Mouse (Mus musculus): ENCODE data around the gene Ism2.
"Not testable (repeated sequence)": the region's sequence is repeated elsewhere in the genome, so short reads cannot be mapped to it uniquely, and the experiment has no call there.

Gene Ism2

GRCm38 (mm10) chr12:87299657-87300440 lies at the start of gene Ism2:
Gene Ism2 (minus strand): TSS chr12:87299705.
- no peak for DNase-seq (ENCODE audit: low spot score)

GRCm38 (mm10) chr12:87348029-87348428 lies 48.5 kb upstream of the Ism2 start:
- no peak for DNase-seq (ENCODE audit: low spot score)

- no peak for DNase-seq (ENCODE audit: low spot score)
Measured at GRCm38 (mm10) chr12:87347511-87347910, 48.0 kb upstream of the Ism2 start.

DNA sequence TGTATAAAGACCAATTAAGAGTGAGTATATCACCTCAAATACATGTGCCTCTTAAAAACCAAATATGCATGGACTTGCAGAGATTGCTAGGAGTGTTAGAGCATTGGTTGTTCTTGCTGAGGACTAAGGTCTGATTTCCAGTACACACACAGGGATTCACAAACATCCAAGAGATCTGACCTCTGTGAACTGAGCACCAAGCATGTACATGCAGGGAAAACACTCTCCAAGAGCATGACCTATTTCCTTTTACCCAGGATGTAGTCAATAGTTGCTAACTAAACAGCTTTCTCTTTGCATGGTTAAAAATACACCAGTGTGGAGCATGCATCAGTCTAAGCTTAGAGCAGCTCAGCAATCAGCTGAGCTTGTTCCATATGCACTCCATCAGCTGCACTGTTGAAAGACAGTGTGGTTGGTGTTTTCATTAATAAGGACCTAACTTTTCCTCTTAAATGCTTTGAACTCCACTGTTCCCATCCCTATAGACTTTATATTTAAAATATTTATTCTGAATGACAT lies 43.6 kb upstream of the Ism2 start:
- no peak for DNase-seq (ENCODE audit: low spot score)

- DNase-seq (ENCODE audit: low spot score) = no peak
Measured at GRCm38 (mm10) chr12:87338082-87338481, 38.6 kb upstream of the Ism2 start.

DNA sequence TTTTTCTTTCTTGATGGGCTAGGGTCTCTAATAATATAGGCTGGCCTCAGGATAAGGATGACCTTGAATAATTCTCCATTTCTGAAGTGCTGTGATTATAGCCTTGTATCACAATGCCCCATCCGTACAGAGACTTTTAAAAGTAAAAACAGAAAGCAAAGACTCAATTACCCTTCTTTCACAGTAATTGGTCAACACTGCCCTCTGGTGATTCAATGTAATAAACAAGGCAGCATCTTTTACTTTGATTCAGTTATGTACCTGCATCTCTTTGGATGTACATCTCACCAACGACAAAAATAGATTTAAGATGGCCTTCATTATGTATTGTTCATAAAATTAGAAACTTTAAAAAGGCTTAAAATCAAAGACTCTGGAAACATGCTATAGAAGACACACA lies 35.4 kb upstream of the Ism2 start:
- peak; percentile 25 for DNase-seq (ENCODE audit: low spot score)

DNA sequence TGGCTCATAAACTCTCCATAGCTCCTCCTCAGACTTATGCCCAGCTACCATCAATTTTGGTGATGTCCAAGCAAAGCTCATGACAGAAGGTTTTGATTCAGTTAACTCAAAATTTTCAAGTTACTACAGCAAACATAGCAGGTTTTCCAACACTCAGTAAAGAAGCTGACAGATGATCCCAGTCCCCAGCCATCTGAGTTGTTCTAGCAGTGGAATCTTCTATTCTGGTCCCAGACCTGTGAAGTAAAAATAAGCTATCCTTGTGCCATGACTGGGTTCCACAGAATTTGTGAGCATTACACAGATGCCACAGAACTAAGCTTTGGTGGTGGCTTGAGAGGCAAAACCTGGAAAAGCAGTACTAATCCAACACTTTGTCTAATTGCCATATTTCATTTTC lies 34.3 kb upstream of the Ism2 start:
- DNase-seq (ENCODE audit: low spot score) = no peak

- DNase-seq (ENCODE audit: low spot score) = no peak
Measured at GRCm38 (mm10) chr12:87332511-87332910, 33.0 kb upstream of the Ism2 start.

DNA sequence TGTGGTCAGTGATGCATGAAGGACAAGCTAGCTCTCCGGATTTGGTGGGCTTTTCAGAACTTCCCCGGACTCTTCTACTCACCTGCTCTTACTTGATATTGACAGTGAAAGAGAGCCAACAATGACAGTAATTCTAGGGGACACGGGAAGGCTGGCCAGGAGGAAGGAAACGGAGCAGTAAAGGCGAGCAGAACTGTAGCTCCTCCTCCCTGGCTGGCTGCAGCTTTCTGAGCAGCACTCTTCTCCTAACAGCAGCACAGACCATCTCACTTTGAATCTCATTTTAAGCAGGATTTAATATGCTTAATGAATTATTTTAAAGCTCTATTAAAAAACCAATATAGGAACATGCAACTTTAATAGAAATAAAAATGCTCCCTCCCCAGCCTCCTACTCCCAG lies 32.4 kb upstream of the Ism2 start:
- DNase-seq (ENCODE audit: low spot score) = no peak

- no peak for DNase-seq (ENCODE audit: low spot score)
Measured at GRCm38 (mm10) chr12:87331053-87331456, 31.6 kb upstream of the Ism2 start.

- no peak for DNase-seq (ENCODE audit: low spot score)
Measured at GRCm38 (mm10) chr12:87330213-87330612, 30.7 kb upstream of the Ism2 start.

DNA sequence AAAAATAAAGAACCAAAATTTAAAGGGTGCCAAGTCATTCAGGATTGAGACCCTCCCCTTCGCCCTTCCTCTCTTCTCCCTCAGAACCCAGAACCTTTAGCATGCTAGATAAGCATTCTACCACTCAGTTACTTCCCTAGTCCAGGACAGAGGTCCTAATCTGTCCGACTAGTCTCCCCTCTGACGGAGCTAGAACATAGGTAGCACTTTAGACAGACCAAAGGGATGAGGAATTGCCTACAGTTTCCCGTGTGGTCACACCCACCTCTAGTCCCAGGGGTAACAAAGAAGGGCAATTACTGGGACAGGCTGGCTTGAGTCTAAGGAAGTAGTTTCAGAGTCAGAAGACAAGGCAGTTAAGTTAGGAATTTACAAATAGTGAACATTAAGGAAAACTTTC lies 28.5 kb upstream of the Ism2 start:
- DNase-seq (ENCODE audit: low spot score) = no peak

DNA sequence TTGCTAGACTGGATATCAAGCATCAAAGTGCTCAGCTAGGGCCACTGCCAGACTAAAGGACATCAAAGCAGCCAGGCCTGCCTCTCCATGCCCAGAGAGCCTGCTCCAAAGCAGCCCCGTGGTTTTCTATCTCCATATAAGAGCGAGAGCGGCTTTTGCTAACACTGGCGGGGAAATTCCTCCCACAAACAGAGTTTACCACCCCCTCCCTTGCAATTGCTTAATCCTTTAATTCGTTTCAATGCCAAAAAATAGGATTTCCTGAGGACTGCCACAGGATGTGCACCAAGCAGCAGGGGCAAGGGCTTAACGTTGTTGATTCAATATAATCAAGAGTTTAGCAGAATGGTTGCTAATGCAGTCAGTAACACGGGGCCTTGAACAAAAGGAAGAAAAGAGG lies 28.1 kb upstream of the Ism2 start:
- DNase-seq (ENCODE audit: low spot score) = no peak

DNA sequence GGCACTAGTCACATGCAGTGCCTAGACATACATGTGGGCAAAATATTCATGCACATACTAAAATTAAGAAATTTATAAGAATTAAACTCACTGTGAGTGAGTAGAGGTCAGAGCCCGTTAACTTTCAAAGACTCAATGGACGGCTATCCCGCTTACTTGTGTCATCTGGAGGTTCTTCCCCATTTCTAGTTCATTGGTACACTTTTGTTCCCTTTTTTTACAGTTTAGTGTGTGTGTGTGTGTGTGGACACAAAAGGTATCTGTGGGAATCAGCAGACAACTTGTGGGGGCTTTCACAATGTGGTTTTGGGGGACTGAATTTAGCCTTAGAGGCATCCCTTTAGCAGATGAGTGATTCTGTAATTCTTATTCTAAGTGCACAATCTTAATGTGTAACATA lies 25.9 kb upstream of the Ism2 start:
- DNase-seq (ENCODE audit: low spot score) = no peak

DNA sequence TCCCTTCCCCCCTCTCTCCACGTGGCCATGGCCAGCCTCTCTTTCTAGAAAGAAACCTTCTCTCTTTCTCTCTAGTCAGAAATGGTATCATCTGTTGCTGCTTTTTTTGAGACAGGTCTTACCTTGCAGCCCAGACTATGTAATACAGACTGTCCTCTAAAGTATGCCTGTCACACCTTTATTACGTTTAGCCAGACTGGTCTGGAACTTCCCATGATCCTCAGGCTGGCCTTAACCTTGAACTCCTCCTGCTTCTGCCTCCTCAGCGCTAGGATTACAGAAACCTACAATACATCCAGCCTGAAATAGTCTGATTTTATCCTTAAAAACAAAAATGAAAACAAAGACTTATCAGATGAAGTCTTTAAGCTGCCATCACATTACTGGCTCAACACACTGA lies 19.7 kb upstream of the Ism2 start:
- no peak for DNase-seq (ENCODE audit: low spot score)

- no peak for DNase-seq (ENCODE audit: low spot score)
Measured at GRCm38 (mm10) chr12:87317951-87318350, 18.4 kb upstream of the Ism2 start.

GRCm38 (mm10) chr12:87313098-87313497 lies 13.6 kb upstream of the Ism2 start:
- DNase-seq (ENCODE audit: low spot score) = no peak

DNA sequence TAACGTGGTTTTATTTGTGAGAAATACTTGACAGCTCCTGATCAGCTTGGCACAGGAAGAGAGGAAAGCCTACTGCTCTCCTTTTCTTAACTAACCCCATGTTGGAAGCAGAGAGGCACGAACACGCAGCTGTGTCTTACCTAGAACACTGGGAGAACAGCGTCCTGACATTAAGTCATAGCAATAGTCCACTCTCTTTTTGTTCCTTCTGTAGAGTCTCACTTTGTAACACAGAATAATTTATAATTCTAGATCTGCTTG lies 7.0 kb upstream of the Ism2 start:
- DNase-seq (ENCODE audit: low spot score) = not testable (repeated sequence)

- no peak for DNase-seq (ENCODE audit: low spot score)
Measured at GRCm38 (mm10) chr12:87305767-87306583, 6.5 kb upstream of the Ism2 start.

DNA sequence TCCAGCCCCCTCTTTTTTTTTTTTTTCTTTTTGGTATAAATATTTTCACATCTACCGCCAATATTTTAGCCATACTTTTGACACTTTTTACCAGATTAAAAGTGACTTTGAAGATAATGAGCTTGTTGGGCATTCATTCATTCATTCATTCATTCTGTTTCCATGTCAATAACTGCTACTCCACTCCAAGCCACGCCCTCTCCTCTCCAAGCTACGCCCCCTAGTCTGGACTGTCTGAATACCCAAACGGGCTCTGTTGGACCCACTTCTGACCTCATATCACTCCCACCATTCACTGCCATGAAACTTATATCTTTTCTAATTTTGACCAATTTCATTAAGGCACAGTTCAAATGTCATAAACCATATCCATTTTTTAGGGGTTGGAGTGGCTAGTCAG lies 1.7 kb upstream of the Ism2 start:
- no peak for DNase-seq (ENCODE audit: low spot score)

DNA sequence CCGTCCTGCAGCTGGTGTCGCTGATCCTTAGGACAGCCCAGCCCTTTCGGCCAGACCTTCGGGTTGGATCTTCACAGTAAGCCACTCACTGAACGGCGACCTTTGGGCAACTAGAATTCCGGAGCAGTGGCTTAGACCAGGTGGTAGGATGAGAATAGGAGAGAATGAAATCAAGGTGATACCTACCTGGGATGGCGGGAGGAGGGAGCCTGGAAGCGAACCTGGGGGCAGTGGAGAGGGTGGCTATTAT lies 861 bp upstream of the Ism2 start:
- no peak for DNase-seq (ENCODE audit: low spot score)

- DNase-seq (ENCODE audit: low spot score) = no peak
Measured at GRCm38 (mm10) chr12:87299037-87299656, 358 bp downstream of the Ism2 start.

DNA sequence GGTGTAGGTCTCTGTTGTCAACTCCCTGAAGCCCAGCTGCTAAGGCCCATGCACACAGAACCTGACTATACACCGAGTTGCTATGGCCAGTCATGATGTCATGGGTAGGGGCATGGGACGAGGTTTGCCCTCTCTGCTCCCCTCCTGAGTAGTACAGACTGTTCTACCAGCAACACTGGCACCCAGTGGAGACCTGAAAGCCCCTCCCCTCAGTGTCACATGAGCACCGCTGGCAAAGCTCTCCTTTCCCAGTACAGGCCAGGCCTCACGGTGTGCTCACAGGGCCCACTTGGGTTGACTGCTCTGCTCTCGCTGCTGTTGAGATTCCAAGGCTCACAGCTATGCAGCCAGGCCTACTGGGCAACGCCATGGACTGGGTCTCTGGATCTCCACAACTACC lies 5.6 kb downstream of the Ism2 start:
- DNase-seq (ENCODE audit: low spot score) = no peak

All from layer of hippocampus, adult 9-10 months (tissue).